Mouse (Mus musculus) mesoderm, embryonic 11.5 days (tissue): ENCODE measurements around the gene Kcnd3.
A peak's percentile ranks its signal among the peaks of the same experiment; 100 is the strongest.

Experiments used
- DNase-seq: peaks from one replicate; pipeline ENCODE4 v3.0.0-alpha.2; 2012; ENCODE audit warnings: low read depth, low spot score

Gene Kcnd3

GRCm38 (mm10) chr3:105521178-105521631 lies 69.1 kb downstream of the Kcnd3 start:
- DNase-seq: no peak

- no peak for DNase-seq
These were observed 69.5 kb downstream of the Kcnd3 start for GRCm38 (mm10) chr3:105521639-105522038.

- no peak for DNase-seq
These were observed 76.7 kb downstream of the Kcnd3 start for GRCm38 (mm10) chr3:105528860-105529259.

GRCm38 (mm10) chr3:105529700-105530099 lies 77.6 kb downstream of the Kcnd3 start:
- peak; percentile 52 for DNase-seq

- peak; percentile 75 for DNase-seq
These were observed 78.4 kb downstream of the Kcnd3 start for GRCm38 (mm10) chr3:105530363-105531130.

- no peak for DNase-seq
These were observed 86.3 kb downstream of the Kcnd3 start for GRCm38 (mm10) chr3:105538406-105538805.

GRCm38 (mm10) chr3:105538819-105539607 lies 86.9 kb downstream of the Kcnd3 start:
- DNase-seq: peak; percentile 34

GRCm38 (mm10) chr3:105542741-105543140 lies 90.6 kb downstream of the Kcnd3 start:
- no peak for DNase-seq

GRCm38 (mm10) chr3:105544106-105544505 lies 92.0 kb downstream of the Kcnd3 start:
- DNase-seq: no peak

- DNase-seq: no peak
These were observed 94.5 kb downstream of the Kcnd3 start for GRCm38 (mm10) chr3:105546611-105547071.

GRCm38 (mm10) chr3:105548074-105548771 lies 96.1 kb downstream of the Kcnd3 start:
- no peak for DNase-seq

- DNase-seq: no peak
These were observed 107.3 kb downstream of the Kcnd3 start for GRCm38 (mm10) chr3:105559456-105559855.

GRCm38 (mm10) chr3:105566973-105567372 lies 114.8 kb downstream of the Kcnd3 start:
- no peak for DNase-seq

GRCm38 (mm10) chr3:105567472-105567871 lies 115.3 kb downstream of the Kcnd3 start:
- no peak for DNase-seq

- no peak for DNase-seq
These were observed 116.3 kb downstream of the Kcnd3 start for GRCm38 (mm10) chr3:105568403-105568802.

- no peak for DNase-seq
These were observed 116.7 kb downstream of the Kcnd3 start for GRCm38 (mm10) chr3:105568851-105569250.

- no peak for DNase-seq
These were observed 117.2 kb downstream of the Kcnd3 start for GRCm38 (mm10) chr3:105569310-105569752.

GRCm38 (mm10) chr3:105569950-105570349 lies 117.8 kb downstream of the Kcnd3 start:
- DNase-seq: no peak

GRCm38 (mm10) chr3:105570818-105571217 lies 118.7 kb downstream of the Kcnd3 start:
- no peak for DNase-seq

GRCm38 (mm10) chr3:105571944-105572343 lies 119.8 kb downstream of the Kcnd3 start:
- DNase-seq: no peak

- no peak for DNase-seq
These were observed 121.0 kb downstream of the Kcnd3 start for GRCm38 (mm10) chr3:105573156-105573555.

- DNase-seq: no peak
These were observed 126.2 kb downstream of the Kcnd3 start for GRCm38 (mm10) chr3:105578320-105578719.
